In genomic region chr9:41072786-41073185, GRCm38 (mm10) we compare ENCODE assay signal across 10 mouse cellular contexts.
A peak's percentile ranks its signal among the peaks of the same experiment; 100 is the strongest.
DNase-seq lines count a peak whose midpoint lies in the region; ATAC-seq lines count a peak whose summit lies in the region.
"Had no signal": no experiment of that assay in that cellular context is flagged by ENCODE, and none has a peak within 500 bp of the region (broad histone marks: within the 10 kb centered on the region; RNA-seq: fewer than 3 reads in every experiment).

No protein-coding gene starts in this region.

- no peak for ATAC-seq in hindbrain, embryonic 16.5 days
- ATAC-seq in liver, embryonic 13.5 days (ENCODE audit: low read depth): peak; percentile 79
- no peak for ATAC-seq in frontal cortex, adult (ENCODE audit: low TSS enrichment)
- ATAC-seq: Patski had no signal

- no peak overlapping the region for H3K9ac ChIP-seq in hindbrain, embryonic 16.5 days (ENCODE audit: low read depth, low read length)
- peak overlapping the region; percentile 59 for H3K9ac ChIP-seq in liver, embryonic 13.5 days

- H3K9me3 ChIP-seq in hindbrain, embryonic 10.5 days: no peaks in the 10 kb centered on the region
- no peaks in the 10 kb centered on the region for H3K9me3 ChIP-seq in hindbrain, embryonic 16.5 days (ENCODE audit: control insufficient read depth, low read length)
- H3K9me3 ChIP-seq in liver, embryonic 13.5 days (replicated peaks): no peaks in the 10 kb centered on the region

- H3K4me1 ChIP-seq in hindbrain, embryonic 10.5 days (replicated peaks): peaks cover 30% of the 10 kb centered on the region
- peaks cover 7% of the 10 kb centered on the region for H3K4me1 ChIP-seq in hindbrain, embryonic 16.5 days (ENCODE audit: control insufficient read depth, insufficient read depth, low read depth, low read length)
- H3K4me1 ChIP-seq in liver, embryonic 13.5 days (replicated peaks): peaks cover 95% of the 10 kb centered on the region

- no peak overlapping the region for H3K4me2 ChIP-seq in hindbrain, embryonic 16.5 days (ENCODE audit: low read length)
- H3K4me2 ChIP-seq in liver, embryonic 13.5 days: peak overlapping the region; percentile 71

- no peaks in the 10 kb centered on the region for H3K36me3 ChIP-seq in hindbrain, embryonic 10.5 days
- H3K36me3 ChIP-seq in hindbrain, embryonic 16.5 days (ENCODE audit: control insufficient read depth, insufficient read depth, low read length): no peaks in the 10 kb centered on the region
- no peaks in the 10 kb centered on the region for H3K36me3 ChIP-seq in liver, embryonic 13.5 days

- no peak overlapping the region for H3K4me3 ChIP-seq in hindbrain, embryonic 10.5 days
- H3K4me3 ChIP-seq in hindbrain, embryonic 16.5 days (ENCODE audit: low read length): no peak overlapping the region
- peak overlapping the region; percentile 35 for H3K4me3 ChIP-seq in liver, embryonic 13.5 days (replicated peaks)

- H3K27me3 ChIP-seq in hindbrain, embryonic 10.5 days (ENCODE audit: insufficient read depth, poor library complexity, severe bottlenecking): peaks cover 1% of the 10 kb centered on the region; the same call in 1 of the 2 replicates
- H3K27me3 ChIP-seq in hindbrain, embryonic 16.5 days (replicated peaks; ENCODE audit: control insufficient read depth, insufficient read depth, low read length): no peaks in the 10 kb centered on the region
- H3K27me3 ChIP-seq in liver, embryonic 13.5 days: no peaks in the 10 kb centered on the region
- H3K27me3 ChIP-seq: Patski had no signal

- no peak for DNase-seq in hindbrain, embryonic 10.5 days (ENCODE audit: low spot score)
- peak; percentile 96 for DNase-seq in MEL-GATA-1-ER (ENCODE audit: extremely low read depth, low read depth)
- DNase-seq in liver, embryonic 13.5 days: peak; percentile 70
- DNase-seq in spleen, postnatal 36 days (ENCODE audit: low spot score in 2 of 2): peak; percentile 82 to 86
- no peak for DNase-seq in kidney, postnatal 25 days
- DNase-seq in testis, postnatal 14 days (ENCODE audit: low spot score): no peak
- DNase-seq: retina, postnatal 1 day had no signal

- WGBS in hindbrain, embryonic 10.5 days: 82% methylated on average over 6 of the region's 6 CpGs
- WGBS in hindbrain, embryonic 16.5 days: 81% methylated on average over 6 of the region's 6 CpGs
- 9% methylated on average over 6 of the region's 6 CpGs for WGBS in liver, embryonic 13.5 days (ENCODE audit: insufficient replicate concordance)

- peak overlapping the region; percentile 13 for H3K27ac ChIP-seq in hindbrain, embryonic 10.5 days
- no peak overlapping the region for H3K27ac ChIP-seq in hindbrain, embryonic 16.5 days (ENCODE audit: low read depth, low read length)
- H3K27ac ChIP-seq in liver, embryonic 13.5 days: peak overlapping the region; percentile 92

Comparison
In these comparisons a context has a peak if more than half of its experiments do, and no peak if none do; other contexts are left out.
1. DNase-seq: peak in MEL-GATA-1-ER (single experiment), liver, embryonic 13.5 days (single experiment) and spleen, postnatal 36 days (2 of 2); none in hindbrain, embryonic 10.5 days (single experiment), kidney, postnatal 25 days (0 of 2) and testis, postnatal 14 days (single experiment).